Mouse (Mus musculus) bone marrow, adult 2 months (tissue): Measurements from ENCODE around the gene Drd4. TPM values are rescaled to one million over a fixed set of nuclear protein-coding genes. Genes with fewer than 3 reads are reported as not detected.

Experiments used
- H3K27ac ChIP-seq: fragments of 200-500 bp; 2 replicates; pipeline ENCODE4 v1.5.1; 2012; ENCODE audit warnings: low read depth, mild to moderate bottlenecking, control low read depth, inconsistent platforms, low read length; ENCODE audit not compliant: control insufficient read depth, poor library complexity, insufficient read depth
- H3K4me1 ChIP-seq: fragments of 200-500 bp; 2 replicates; pipeline ENCODE4 v1.6.1; 2011; ENCODE audit warnings: low read length; ENCODE audit not compliant: control insufficient read depth, insufficient read depth
- H3K4me3 ChIP-seq: fragments of 200-500 bp; replicated peaks from 2 replicates; pipeline ENCODE3; 2011; ENCODE audit warnings: mild to moderate bottlenecking, low read depth, low read length, control low read depth; ENCODE audit not compliant: control insufficient read depth
- CTCF ChIP-seq: fragments of 200-500 bp; IDR thresholded peaks from 2 replicates; pipeline ENCODE4 v1.5.1; 2011; ENCODE audit warnings: low read length, control low read depth; ENCODE audit not compliant: control insufficient read depth, insufficient read depth
- POLR2A ChIP-seq: fragments of 200-500 bp; IDR thresholded peaks from 2 replicates; pipeline ENCODE4 v1.6.1; 2011; ENCODE audit warnings: low read depth, mild to moderate bottlenecking, control low read depth, low read length, borderline replicate concordance; ENCODE audit not compliant: control insufficient read depth
- WGBS: fragments of 180-500 bp; shearing (Covaris S2); methylation state at CpG from one replicate; pipeline ENCODE4 v1.1.7; 2018; 5-methylcytosine and 5-hydroxymethylcytosine counted together
- polyA plus RNA-seq: library from polyadenylated mRNA; stranded (reverse); fragments of >200 nt; gene quantifications from 2 replicates; pipeline ENCODE4 v1.2.4, GENCODE M21; 2011; ENCODE audit warnings: low replicate concordance; ENCODE audit not compliant: missing spikeins, insufficient read depth, insufficient read length

Gene Drd4
- polyA plus RNA-seq, 1 experiment: not detected

GRCm38 (mm10) chr7:141335044-141335579 is 43.3 kb downstream of the Drd4 start:
- no peaks in the 10 kb centered on the region; the same call in 1 of the 2 replicates for H3K4me1 ChIP-seq
- TF ChIP-seq POLR2A: no peak
- WGBS: 87% methylated on average over 2 of the region's 2 CpGs
- no peak overlapping the region for H3K27ac ChIP-seq
- H3K4me3 ChIP-seq: no peak overlapping the region

- no peaks in the 10 kb centered on the region; the same call in 1 of the 2 replicates for H3K4me1 ChIP-seq
- H3K27ac ChIP-seq: no peak overlapping the region
- H3K4me3 ChIP-seq: no peak overlapping the region
- WGBS: 82% methylated on average over 4 of the region's 4 CpGs
- TF ChIP-seq POLR2A: no peak
Observed at GRCm38 (mm10) chr7:141335682-141336081, 43.9 kb downstream of the Drd4 start.

- WGBS: 85% methylated on average over 3 of the region's 3 CpGs
- Histone ChIP-seq H3K4me3 (no peak overlapping the region), H3K4me1 (no peaks in the 10 kb centered on the region; the same call in 1 of the 2 replicates), H3K27ac (no peak overlapping the region)
- no peak for TF ChIP-seq CTCF
- no peak for TF ChIP-seq POLR2A
Observed at GRCm38 (mm10) chr7:141336296-141336695, 44.5 kb downstream of the Drd4 start.

GRCm38 (mm10) chr7:141337716-141338416 is 46.1 kb downstream of the Drd4 start:
- TF ChIP-seq CTCF (no peak), POLR2A (no peak)
- no peak overlapping the region for H3K27ac ChIP-seq
- 59% methylated on average over 3 of the region's 3 CpGs for whole genome bisulfite sequencing
- no peaks in the 10 kb centered on the region; the same call in 1 of the 2 replicates for H3K4me1 ChIP-seq
- H3K4me3 ChIP-seq: no peak overlapping the region

- 0 out of 2 replicates have a peak, but pooled peaks have one; percentile 3 for TF ChIP-seq CTCF
- TF ChIP-seq POLR2A: no peak
- 4% methylated on average over 23 of the region's 23 CpGs for WGBS
- no peak within 1 kb of the TSS for H3K4me3 ChIP-seq
- no peak within 1 kb of the TSS for H3K27ac ChIP-seq
- no peaks in the 10 kb centered on the region; the same call in 1 of the 2 replicates for H3K4me1 ChIP-seq
Observed at GRCm38 (mm10) chr7:141338576-141339131, 46.8 kb downstream of the Drd4 start, which contains the start of gene Eps8l2. TSS of gene Eps8l2 (plus strand) at chr7:141338880.

GRCm38 (mm10) chr7:141339215-141339920 is 47.6 kb downstream of the Drd4 start:
- H3K4me3 ChIP-seq: no peak overlapping the region
- WGBS: 79% methylated on average over 20 of the region's 20 CpGs
- H3K4me1 ChIP-seq: no peaks in the 10 kb centered on the region; the same call in 1 of the 2 replicates
- H3K27ac ChIP-seq: no peak overlapping the region
- no peak for TF ChIP-seq POLR2A
- TF ChIP-seq CTCF: no peak

GRCm38 (mm10) chr7:141340023-141340422 is 48.2 kb downstream of the Drd4 start:
- Histone ChIP-seq H3K4me1 (no peaks in the 10 kb centered on the region; the same call in 1 of the 2 replicates), H3K4me3 (no peak overlapping the region), H3K27ac (no peak overlapping the region)
- TF ChIP-seq CTCF (no peak), POLR2A (no peak)
- 88% methylated on average over 7 of the region's 7 CpGs for WGBS

GRCm38 (mm10) chr7:141340476-141340875 is 48.7 kb downstream of the Drd4 start:
- Histone ChIP-seq H3K27ac (no peak overlapping the region), H3K4me1 (no peaks in the 10 kb centered on the region; the same call in 1 of the 2 replicates), H3K4me3 (no peak overlapping the region)
- WGBS: 89% methylated on average over 6 of the region's 6 CpGs
- TF ChIP-seq POLR2A (no peak), CTCF (no peak)
